Mouse (Mus musculus) layer of hippocampus, postnatal 25 days (tissue): ENCODE measurements at regions not wholly inside any gene's neighbourhood (a gene's known extent, or its start where the extent isn't known, plus 50 kb on each side); places are given as distances from the start of the nearest gene placed in this dataset.

Experiments
- DNase-seq, 2 experiments: peaks; one replicate each; pipeline ENCODE4 v3.0.0; 2022; ENCODE audit warnings: mixed read lengths in 2 of 2, low spot score in 1 of 2; ENCODE audit errors: extremely low spot score in 1 of 2

DNA sequence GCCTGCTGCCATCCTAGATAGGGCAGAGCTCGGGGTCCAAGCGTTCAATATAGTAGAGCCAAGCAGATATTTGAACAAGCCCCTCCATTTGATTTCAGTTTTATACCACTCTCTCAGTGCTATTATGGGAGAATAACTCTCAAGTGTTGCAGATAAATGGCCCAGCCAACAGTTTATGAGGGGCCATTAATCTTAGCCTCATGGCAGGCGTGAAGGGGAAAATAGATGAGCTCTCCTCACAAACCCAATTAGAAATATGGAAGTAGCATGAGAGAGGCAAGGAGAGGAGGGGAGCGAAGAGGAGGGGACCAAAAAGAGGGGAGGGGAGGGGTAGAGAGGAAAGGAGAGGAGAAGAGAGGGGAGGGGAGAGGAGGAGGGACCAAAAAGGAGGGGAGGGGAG lies 213.3 kb downstream of the Tmsb4x start:
- DNase-seq = no peak

DNA sequence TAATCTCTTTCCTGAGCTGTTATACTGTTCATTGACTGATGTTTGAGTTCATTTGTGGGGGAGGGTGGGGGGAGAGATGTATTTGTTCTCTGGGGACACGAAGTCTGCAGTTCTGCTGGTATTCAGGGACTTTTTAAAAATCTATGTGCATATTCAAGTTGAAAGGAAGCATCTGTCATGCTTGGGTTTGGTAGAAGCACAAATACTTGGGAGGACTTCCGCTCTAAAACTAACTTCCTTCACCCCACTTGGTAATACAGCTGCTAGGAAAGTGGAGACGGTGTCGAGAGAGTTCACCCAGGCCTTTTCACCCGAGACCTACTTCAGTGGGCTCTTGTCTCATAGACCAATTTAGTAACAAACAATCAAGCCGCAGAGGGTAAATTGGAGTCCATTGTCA lies 228.1 kb downstream of the Tmsb4x start:
- no peak for DNase-seq

DNA sequence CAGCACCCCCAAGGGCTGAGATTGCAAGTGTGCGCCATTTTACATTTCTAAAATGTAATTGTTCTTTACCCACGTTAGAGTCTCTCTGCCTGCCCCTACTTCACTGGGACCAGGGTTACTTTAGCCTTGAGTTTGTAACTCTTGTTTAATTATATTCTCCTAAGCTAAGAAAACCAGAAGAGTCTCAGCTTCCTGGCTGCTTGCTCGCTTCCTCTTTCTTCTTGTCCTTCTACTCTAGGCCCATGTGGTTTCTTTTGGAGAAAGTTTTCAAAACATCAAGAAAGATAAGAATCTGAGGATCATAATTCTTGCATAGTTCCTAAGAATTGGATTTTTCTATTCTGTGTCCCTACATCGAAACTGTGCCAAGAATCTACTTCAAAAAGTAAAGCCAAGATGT lies 228.6 kb downstream of the Tmsb4x start:
- DNase-seq = no peak

DNA sequence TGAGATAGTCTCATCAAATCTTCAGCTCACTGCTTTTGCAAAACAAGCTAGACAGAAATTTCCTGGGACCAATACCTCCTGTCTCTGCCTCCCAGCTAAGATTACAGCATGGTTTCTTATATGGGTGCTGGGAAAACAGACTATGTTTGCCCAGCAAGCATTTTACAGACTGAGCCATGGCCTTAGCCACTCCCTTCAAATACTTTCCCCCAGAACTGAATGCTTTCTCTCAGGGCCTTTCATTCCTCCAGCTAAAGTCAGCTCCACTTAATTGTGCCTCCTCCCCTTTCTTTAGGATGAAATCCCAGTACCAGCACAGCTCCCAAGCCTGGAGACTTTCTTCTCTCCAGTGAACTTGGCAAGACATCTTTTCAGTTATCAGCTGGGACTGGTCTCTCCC lies 232.1 kb downstream of the Tmsb4x start:
- DNase-seq = no peak

DNA sequence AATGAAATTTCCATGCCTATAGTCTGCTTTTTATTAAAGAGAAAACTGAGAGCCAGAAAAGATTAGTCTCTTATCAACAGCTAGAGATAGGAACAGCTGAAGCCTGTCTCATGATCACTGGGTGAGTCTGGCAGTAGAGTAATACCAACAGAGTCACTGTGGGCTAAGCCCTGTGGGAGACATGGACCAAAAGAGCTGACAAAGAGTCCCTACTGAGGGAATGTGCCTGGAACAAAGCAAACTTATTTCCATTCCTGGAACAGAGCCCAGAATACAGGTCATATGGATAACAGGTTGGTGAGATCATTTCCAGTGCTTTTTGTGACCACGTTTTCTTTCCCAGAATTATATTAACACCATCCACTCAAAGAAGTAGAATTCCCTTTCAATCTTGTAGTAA lies 237.4 kb downstream of the Tmsb4x start:
- no peak for DNase-seq

DNA sequence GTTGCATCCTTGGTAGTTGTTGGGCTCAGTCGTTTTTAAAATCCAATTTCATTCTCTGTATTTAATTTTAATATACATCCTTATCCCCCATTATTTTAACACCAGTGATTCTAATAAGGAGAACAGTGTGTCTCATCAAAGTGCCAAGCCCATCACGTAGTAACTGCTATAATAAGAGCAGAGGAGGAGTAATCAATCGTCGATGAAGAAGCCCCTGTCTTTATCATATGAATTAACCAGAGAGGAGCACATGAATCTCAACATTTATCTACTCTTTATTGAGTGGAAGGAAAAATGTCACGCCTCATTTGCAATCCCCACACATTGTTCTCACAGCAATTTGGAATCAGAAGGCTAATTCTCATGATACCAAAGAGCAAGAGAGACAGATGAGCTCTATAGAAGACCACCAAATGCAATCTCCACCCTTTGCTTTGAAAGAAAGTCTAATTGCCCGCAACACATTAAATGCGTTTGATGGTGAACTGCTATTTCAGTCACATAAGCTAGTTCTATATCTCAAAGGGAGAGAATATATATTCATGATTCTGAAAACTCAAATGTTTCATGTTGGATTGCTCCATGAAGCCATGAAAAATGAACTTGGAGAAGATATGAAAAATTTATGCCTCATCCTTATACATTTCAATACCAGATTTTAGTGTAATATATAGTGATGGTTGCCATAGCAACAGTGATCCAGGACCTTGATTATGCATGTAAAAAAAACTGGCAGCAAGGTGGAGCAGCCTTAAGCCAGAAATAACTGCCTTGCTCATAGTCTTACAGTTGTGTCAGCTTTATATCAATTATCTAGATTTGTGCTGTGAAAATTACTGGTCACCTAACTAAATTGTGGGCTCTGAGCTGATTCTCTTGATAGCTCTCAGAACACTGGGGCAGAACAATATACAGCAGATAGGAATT lies 244.2 kb downstream of the Tmsb4x start:
- DNase-seq = no peak

DNA sequence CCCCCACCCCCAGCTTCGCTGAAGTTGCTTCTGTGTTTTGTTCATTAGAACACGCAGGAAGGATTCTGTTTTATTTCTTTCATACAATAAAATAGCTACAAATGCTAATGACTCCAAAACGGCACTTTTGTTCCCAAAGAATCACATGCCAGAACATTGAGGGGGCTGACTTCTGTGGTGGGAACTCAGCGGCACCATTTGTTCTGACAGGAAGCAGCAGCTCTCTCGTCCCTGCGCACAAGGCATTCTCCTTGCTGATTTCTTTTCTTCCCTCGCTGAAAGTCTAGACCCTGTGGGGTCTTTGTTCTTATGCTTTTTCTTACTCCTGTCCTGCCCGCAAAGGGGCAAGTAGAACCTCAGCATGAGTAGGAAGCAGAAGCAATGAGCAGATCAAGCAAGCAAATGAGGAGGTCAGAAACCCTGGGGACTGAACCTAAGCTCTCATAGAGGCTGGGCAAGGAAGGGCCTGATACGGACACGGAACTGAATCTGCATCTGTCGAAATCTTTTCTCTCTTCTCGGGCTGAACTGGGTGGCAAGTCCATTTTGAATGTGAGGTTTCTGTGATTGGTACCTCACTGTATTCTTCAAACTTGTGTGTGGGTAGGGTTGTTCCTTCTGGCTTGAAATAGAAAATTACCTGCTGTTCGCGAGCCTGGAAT lies 256.5 kb downstream of the Tmsb4x start:
- DNase-seq = peak; percentile 8 to 10

DNA sequence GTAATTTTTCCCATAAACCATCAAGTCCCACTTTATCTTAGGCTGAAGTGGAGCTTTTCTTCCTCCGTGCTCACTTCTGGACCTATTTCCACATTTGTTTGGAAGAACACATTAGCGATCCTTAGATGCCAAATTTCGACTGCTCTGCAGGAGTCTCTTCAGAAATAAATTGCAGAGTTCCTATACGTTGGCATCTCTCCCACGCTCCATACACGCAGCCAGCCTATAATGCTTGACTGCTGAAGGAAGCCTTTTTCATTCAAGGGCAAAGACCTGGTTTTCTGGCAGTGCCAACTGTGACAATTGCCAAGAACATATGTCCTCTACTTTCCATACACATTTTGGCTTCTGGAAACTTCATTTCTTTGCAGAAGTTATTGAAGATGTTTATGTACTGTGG lies 258.1 kb downstream of the Tmsb4x start:
- no peak for DNase-seq

DNA sequence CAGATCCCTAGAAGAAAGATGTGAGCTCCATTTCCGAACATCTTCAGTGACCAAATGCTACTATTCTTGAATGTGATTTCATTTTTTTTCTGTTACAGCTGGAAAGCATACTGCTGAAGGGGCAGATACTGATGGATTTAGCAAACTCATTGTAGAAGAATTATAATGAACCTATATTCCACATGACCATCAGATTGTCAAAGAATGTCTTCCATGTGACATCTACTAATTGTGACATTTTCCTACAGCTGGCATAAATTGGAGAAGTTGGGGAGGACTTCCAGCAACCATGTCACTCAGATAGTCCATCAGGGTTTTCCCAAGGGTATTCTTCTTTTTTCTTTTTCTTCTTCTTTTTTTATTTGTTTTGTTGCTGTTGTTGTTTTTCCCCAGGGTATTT lies 263.2 kb downstream of the Tmsb4x start:
- no peak for DNase-seq

DNA sequence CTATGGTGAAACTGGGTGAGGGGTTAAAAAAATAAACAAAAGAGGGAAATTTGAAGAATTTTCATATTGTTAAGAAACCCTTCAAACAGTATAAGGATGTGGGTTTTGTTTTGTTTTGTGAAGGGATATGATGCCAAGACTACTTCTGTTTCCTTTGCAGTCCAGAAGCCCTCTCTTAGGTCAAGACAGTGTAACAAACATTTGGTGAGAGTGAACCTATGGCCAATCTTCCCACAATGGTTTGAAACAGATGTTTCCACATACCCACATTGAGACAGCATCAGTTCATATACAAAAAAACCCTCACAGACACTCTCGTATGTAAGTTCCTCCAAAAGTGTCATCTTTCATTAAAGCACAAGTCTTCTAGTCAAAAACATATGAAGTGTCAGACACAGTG lies 263.6 kb downstream of the Tmsb4x start:
- DNase-seq = no peak

DNA sequence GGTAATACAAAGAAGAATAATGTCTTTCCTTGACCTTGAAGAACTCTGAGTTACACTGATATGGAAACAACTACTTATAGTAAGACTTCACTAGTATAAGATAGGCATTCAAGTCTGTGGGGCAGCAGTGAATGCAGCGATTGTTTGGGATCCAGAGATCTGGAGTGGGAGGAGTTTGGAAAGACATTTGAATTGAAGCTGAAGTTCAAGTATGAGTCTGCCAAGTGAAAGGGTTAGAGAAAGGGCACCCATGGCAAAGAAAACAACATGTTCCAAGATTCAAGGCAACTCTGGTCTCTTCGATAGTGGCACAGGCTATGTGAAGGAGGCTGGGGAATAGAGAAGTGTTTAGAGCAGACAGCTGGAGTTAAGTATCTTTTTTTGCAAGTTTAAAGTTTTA lies 275.3 kb downstream of the Tmsb4x start:
- DNase-seq = no peak

DNA sequence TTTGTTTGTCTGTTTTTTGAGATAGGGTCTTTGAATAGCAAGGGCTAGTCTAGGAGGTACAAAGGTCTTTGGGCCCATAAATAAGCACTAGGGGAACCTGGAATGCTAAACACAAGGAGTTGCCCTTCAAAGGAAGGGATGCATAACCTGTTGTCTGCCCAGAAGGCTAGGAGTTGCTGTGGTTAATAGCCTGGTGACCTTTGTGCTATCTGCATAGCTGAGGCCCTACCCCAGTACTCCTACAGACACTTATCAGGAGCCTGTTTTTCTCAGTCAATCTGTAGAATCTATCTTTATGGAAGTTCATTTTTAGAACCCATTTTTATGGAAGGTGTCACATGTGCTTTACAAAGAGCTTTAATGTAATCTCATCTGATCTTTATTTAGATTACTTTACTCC lies 276.6 kb downstream of the Tmsb4x start:
- DNase-seq = no peak

DNA sequence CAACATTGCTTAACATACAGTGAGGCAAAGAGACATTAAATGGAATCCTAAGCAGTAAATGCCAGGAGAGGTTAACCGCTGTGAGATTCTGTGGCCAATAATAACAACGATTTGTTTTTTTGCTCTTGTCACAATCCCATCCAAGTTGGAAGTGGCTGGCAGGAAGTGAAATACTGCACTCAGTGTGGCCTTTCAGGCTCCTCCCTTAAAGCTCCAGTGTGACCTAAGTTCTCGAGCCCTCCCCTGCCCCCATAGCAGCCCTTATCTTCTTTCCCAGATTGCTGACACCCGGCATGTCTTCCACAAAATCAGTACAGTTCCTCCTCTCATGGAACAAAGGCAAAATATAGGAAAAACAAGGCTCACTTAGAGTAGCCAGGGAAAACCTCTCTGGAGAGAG lies 278.1 kb downstream of the Tmsb4x start:
- DNase-seq = no peak

DNA sequence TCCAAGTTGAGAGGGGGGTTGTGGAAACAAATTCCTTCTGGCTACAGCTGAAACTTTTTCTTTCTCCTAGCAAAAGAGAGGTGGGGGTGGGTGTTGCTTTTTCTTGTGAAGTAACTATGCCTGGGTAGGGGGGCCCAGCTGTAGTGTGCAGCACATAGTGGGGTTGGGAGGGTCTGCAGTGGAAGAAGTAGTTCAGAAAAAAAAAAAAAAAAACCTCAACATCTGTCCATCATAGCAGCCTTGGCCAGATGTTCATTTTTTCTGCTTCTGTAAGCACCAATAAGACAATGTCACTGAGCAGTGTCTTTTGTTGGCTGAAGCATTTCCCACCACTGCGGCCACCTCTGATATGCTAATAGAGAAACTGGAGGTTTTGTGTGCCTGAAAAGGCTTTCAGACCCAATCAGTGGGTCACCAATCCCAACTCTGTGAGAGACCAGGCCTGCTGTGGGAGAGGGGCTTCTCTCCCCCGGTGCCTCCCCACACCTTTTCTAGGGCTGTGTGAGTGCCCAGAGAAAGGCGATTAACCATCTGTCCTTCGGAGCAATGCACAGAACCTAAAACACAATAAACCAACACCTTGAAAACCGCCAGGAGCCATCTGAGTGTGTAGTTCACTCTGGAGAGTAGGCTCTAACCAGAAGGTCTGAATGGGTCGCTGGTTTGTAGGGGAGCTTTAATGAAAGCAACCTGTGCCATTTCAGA lies 279.2 kb downstream of the Tmsb4x start:
- no peak for DNase-seq

DNA sequence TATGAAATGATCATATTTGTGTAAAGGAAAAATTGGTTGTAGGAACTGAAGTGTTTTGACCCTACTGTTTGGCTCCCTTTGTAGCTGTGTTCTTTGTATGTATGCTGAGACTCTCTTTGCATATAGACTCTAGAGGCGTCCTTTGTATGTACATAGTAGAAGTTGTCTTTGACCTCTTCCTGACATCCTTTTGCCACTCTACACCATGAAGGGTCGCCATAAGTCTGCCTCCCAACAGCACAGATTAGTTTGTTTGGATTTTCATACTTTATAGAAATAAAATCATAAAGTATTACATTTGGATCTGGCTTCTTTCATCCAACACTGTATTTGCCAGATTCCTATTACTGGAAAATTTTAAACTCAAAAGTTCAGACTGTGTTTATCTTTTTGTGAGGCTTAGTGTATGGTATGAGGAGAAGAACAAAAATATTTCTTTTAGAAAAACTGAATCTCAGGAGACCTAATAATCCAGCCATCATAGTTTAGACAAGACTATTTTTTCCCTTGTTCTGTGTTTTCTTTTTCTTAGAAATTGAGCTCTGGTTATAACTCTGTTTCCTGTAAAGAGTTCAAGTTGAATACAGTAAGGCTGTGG lies 293.7 kb downstream of the Tmsb4x start:
- DNase-seq = no peak

DNA sequence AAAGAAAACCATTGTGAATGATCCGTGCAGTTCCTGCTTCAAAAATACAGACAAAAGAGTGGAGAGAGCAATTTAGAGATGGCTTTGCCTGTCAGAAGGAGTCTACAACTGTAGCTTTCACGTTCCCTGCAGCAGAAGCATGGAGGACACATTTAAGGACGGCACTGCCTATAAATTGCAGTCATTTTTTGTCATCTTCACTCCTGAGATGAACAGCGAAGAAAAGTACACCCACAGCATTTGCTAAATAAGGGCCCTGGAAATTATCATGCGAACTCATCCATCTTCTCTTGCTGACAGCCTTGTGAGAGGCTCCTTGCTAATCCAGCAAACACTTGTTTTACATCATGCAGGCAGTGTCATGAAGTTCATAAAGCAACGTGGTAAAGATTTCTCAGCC lies 302.5 kb downstream of the Tmsb4x start:
- no peak for DNase-seq

DNA sequence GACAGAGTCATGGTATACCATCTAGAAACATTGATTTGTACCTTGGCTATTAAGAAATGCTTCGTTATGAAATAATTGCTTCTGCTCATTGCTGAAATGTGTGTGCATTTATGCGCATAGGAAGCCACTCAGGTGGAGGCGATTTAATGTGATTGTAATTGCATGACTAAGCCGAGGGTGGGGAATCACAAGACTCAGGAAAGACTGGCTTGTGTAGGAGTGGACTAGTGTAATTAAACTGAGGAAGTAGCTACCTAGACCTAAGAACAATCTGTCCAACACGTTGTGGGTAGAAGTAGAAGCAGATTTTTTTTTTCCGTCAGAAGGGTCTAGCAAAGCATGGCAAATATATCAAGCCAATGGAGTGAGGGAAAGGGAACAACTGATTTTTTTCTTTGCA lies 308.4 kb downstream of the Tmsb4x start:
- no peak for DNase-seq

DNA sequence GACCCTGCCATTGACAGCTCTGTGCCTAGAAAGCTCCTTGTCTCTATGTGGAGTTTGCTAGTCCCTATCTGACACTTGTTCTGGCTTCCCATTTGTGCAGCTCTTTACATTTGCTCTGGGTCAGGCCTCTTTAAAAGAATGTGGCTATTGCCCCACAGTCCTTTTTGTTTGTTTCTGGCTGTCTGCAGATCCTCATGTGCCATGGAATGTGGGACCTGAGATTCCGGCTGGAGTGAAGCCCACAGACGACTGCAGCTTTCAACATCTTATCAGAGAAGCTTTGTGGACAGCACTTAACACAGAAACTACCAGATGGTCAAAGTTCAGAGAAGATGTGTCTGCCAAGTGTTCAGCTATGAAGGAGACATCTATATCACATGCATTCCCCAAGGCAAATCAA lies 309.7 kb upstream of the Egfl6 start:
- DNase-seq = no peak

DNA sequence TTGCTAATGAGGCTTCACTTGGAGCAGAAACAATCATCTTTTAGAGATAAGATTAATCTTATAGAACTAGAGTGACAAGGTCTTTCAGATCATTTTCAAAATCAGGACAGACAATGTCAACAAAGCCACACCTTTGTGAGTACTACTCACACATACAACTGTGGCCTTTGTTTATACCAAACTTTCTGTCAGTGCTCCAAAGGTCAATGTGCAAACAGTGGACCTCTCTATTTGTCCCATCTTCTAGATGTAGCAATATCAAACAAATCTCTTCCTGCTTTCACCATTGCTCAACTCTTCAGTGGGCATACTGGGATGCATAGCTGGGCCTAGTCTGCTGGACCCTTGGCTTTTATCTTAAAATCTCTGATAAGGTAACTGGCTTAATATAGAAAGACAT lies 300.9 kb upstream of the Egfl6 start:
- DNase-seq = no peak

DNA sequence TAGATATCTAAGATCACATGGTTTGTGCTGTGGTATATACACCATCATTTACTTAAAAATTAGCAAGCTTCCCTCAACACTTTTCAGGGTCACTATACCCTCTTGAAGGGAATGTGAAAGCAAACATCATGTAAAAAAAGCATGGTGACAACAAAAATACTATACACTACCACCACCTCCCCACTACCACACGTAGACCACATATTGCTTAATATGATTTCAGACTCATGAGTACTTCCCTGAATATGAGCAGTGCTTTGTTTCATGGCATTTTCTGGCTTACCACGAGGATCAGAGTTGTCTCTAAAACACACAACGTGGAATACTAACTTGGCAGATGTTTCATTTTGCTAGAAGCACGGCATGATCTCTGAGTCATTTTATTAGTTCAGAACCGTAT lies 284.0 kb upstream of the Egfl6 start:
- no peak for DNase-seq

DNA sequence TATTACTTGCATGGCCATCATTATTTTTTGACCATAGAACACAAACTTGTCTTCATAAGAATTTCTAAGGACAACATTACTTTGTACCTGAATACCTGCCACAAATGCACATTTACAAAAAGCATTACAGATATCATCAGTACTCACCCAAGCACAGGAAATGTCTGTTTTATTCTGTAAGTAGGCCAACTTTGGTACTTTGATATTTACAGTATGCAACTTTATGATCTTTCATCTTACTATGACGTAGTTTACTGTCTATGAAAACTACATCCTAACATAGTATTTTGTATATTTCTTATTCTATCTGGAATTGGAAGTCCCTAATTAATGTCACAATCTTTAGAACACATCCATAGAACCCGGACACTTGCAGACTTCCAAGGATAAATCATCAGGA lies 282.2 kb upstream of the Egfl6 start:
- DNase-seq = no peak
